Mouse (Mus musculus): Measurements from ENCODE around the gene Pgrmc2.

Gene Pgrmc2

GRCm38 (mm10) chr3:41070519-41070918 is 12.3 kb downstream of the Pgrmc2 start:
- DNase-seq (ENCODE audit: low spot score) = no peak

DNA sequence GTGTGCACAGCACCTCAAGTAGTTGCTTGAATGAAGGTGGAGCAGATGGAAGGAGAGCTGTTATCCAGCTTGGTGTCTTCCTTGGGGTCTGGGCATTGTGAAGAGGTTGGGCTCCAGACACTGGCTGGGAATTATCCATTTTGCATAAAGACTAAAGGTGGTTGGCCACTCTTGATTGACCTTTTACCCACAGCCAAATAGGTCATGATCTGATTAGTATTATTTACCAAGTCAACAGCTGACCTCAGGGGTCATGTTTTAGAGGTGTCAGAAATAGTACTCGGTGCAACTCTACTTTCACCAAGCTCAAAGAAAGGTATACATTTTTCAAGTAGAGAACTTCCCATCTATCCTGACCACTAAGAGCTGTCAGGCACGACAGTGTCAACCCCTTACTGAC is 17.5 kb downstream of the Pgrmc2 start:
- no peak for DNase-seq (ENCODE audit: low spot score)

DNA sequence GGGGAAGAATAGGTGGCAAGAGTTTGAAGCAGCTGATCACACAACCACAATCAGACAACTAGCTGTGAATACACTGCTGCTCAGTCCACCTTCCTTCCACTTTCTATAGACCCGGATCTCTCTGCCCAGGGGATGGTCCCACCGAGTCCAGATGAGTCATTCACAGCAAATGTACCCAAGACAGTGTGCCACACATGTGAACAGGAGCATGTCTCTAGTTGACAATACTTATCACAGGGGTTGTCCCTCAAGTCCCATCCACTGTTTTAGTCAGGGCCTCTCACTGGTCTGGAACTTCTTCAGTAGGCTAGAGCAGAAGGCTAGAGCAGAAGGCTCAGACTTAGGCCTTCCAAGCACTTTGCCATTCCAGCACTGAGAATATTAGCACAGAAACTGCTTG is 20.1 kb downstream of the Pgrmc2 start:
- DNase-seq (ENCODE audit: low spot score) = no peak

DNA sequence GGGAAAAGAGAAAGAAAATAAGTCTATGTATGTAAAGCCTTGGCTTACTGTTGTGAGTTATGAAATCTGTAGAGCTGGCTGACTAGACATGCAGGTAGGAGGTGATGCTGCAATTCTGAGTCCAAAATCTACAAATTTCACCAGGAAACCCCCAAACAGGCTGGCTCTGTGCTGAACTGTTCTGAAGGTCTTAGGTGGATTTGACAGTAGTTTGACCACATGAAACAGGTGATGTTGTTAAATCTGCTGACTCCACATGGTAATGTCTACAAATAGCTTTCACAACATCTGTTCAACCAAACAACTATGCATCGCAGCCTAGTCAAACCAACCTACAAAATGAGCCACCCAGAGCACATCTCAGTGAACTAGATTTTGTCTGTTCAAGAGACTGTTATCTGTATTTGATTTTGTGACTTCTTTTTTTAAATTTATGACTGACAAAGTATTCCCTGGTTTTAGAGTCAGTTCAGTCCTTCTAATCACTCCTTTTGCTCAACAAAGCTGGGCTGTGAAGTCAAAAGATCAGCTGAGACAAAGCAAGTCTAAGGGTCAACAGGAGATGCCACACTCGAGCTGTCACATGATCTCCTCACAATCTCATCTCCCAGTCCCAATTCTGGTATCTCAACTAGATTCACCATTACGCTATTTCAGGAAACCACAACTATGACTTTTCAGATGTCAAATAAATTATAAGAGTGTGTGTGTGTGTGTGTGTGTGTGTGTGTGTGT is 20.8 kb downstream of the Pgrmc2 start:
- DNase-seq (ENCODE audit: low spot score) = no peak

- no peak for DNase-seq (ENCODE audit: low spot score)
Observed at GRCm38 (mm10) chr3:41059249-41059648, 23.6 kb downstream of the Pgrmc2 start.

DNA sequence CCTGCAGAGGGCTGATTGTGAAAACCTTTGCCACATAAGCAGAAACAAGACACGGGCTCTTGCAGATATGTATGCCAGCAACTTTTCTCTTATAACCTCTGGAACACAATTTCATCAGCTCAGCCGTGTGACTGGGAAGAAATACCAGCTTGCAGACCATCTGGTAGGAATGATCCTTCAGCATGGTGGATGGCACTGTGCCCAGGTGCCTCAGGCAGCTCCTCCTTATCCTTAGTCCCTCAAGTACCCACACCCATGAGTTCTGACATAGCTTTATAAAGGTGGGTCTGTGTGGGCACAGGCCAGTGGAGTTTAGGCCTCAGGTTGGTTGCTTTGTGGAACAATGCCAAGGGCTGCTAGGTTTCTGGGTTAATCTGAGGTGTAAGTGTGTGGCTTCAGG is 24.5 kb downstream of the Pgrmc2 start:
- no peak for DNase-seq (ENCODE audit: low spot score)

DNA sequence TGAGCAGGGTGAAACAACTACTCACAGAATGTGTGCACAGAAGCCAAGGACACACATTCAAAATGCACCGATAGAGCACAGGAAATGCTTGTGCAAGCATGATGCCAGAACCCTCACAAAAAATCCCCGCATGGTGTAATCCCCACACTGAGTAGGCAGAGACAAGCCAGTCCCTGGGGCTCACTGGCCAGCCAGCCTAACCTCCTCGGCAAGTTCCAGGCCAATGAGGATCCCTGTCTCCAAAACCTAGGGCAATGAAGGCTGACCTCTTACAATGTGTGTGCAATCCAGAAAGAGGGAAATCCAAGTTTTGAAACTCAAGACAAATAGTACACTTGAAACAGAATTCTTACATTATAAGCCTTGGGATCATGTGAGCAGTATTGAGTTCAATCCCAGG is 29.5 kb downstream of the Pgrmc2 start:
- DNase-seq (ENCODE audit: low spot score) = no peak

DNA sequence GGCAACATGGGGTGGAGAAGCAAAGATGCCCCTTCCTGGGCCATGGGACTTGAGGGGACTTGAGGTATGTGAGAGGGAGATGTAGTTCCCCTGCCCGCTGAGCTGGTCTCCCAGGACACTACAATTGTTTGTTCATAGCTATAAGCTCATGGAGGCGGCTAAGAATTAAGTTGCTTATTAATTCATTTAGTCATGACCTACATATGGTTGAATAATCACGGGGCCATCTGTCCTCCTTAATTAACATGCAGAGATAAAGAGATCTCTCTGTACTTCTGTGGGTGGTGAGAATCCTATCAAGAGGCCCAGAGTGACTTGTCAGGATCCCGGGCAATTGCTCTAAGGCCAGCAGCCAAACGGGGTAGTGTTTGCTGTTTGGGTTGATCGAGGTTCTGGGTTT is 35.0 kb downstream of the Pgrmc2 start:
- DNase-seq (ENCODE audit: low spot score) = no peak

- no peak for DNase-seq (ENCODE audit: low spot score)
Observed at GRCm38 (mm10) chr3:41043756-41044354, 39.0 kb downstream of the Pgrmc2 start.

GRCm38 (mm10) chr3:41042195-41042938 is 40.5 kb downstream of the Pgrmc2 start:
- DNase-seq (ENCODE audit: low spot score) = peak; percentile 27

GRCm38 (mm10) chr3:41041241-41041640 is 41.6 kb downstream of the Pgrmc2 start:
- no peak for DNase-seq (ENCODE audit: low spot score)

DNA sequence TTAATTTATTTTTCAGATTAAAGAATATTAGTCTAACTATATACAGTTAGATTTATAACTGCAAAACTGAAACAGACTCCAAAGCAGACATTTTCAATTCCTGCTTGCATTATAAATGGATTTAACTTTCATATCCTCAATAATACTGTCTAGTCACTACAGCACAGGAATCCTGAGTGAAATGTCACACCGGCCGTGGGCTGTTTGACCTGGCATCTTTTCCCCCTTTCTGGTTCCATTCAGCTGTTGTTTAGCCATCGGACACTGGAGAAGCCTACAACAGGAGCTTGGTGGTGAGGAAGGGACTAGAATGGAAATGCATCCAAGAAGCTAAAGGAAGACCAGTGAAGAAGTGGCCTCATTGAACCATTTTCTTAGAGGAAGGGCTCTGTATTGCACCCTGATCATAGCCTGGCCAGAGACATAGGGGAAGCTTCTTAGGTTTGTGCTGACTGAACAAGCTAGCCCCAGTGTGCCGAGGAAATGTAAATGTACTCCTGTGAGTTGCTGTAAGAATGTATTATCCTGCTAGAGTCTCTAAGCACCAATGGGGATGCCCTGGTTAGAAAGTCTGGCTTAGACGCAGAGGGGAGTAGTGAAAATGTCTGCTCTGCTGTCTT is 44.4 kb downstream of the Pgrmc2 start:
- no peak for DNase-seq (ENCODE audit: low spot score)

GRCm38 (mm10) chr3:41031286-41032210 is 51.3 kb downstream of the Pgrmc2 start:
- DNase-seq (ENCODE audit: low spot score) = no peak

GRCm38 (mm10) chr3:41030705-41031104 is 52.1 kb downstream of the Pgrmc2 start:
- no peak for DNase-seq (ENCODE audit: low spot score)

GRCm38 (mm10) chr3:41021980-41022379 is 60.9 kb downstream of the Pgrmc2 start:
- DNase-seq (ENCODE audit: low spot score) = no peak

DNA sequence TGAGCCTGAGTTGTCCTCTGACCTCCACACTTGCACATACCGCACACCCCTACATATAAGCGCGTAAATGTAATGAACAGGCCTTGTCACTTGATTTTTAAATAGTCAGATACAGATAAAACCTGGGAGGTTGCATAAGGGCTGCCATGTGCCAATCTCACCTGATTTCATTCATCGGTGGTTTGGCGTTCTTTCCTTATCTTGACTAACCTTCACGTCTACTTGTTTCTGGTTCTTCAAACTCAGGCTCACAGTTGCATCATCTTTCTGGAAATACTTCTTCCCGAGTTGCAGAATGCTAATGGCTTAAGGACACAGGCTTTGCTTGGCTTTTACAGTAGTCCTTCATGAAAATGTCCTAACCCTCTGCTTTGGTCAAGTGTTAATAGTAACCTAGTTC is 62.2 kb downstream of the Pgrmc2 start:
- no peak for DNase-seq (ENCODE audit: low spot score)

DNA sequence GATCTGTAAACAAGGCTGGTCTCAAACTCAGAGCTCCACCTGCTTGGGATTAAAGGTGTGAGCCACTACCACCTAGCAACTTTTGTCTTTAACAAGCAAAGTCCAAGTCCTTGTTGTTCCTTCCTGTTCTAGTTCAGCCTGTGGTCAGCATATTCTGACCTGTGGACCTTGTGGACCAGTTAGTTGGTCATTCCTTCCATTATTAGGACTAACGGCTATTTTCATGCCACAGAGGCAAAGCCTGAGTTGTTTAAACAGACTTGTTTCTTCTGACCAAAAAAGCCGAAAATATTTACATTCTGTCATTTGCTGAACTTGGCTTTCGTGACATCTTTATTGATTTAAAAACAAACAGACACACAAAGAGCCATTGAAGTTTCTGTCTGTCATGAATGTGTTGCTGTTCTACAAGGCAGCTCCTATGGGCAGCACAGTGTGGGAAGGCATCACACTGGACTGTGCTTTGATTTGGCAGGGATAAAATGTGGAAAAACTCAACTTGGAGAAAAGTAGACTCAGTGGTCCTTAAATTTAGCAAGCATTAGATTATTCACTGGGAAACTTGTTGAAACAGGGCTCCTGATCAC is 64.7 kb downstream of the Pgrmc2 start:
- no peak for DNase-seq (ENCODE audit: low spot score)

Measured in urinary bladder, postnatal 14 days (tissue).